ENCODE assay signal across 24 mouse cellular contexts in the genomic region with DNA sequence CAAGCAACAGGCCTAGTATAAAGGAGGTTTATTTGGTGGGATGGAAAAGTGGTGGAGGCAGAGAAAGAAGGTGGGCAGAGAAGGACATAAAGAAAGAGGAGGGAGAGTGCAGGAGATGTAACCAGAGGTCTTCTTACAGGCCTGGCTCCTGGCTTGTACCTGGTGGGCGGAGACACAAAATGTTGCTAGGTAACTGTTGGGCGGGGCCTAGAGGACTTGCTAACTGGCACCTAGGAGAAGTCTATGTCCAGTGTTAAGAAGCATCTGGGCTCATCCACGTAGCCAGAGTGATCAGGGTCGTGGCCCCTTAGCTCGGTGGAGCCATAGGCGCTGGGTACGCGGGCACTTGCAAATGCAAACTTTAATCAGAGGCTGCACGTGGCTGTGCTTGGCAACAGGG. TPM values are rescaled to one million over a fixed set of nuclear protein-coding genes. Genes with fewer than 3 reads are reported as not detected.
DNase-seq lines count a peak whose midpoint lies in the region; ATAC-seq and TF ChIP-seq lines count a peak whose summit lies in the region.
"Had no signal": no experiment of that assay in that cellular context is flagged by ENCODE, and none has a peak within 500 bp of the region (broad histone marks: within the 10 kb centered on the region; RNA-seq: fewer than 3 reads in every experiment).

No protein-coding gene starts in this region.

- no peak for TF ChIP-seq CTCF in left cerebral cortex, adult 2 months (IDR thresholded peaks at IDR 0.05)

- WGBS in neural tube, embryonic 15.5 days = 58% methylated on average over 9 of the region's 9 CpGs
- WGBS in heart, embryonic 11.5 days (ENCODE audit: insufficient replicate concordance) = 71% methylated on average over 9 of the region's 9 CpGs

- ATAC-seq in neural tube, embryonic 15.5 days (ENCODE audit: low FRiP score) = no peak
- no peak; the same call in 1 of the 2 replicates for ATAC-seq in heart, embryonic 11.5 days (replicated peaks; ENCODE audit: insufficient number of reproducible peaks, low FRiP score, low TSS enrichment)
- ATAC-seq: inflammation-experienced regulatory T-cells, adult 6 months; midbrain, embryonic 15.5 days had no signal

- H3K36me3 ChIP-seq in neural tube, embryonic 15.5 days = no peaks in the 10 kb centered on the region
- no peaks in the 10 kb centered on the region for H3K36me3 ChIP-seq in heart, embryonic 11.5 days (ENCODE audit: control insufficient read depth, insufficient read depth, low read length)
- H3K36me3 ChIP-seq: embryonic facial prominence, embryonic 10.5 days; heart, embryonic 13.5 days; hindbrain, embryonic 13.5 days; limb, embryonic 13.5 days; midbrain, embryonic 15.5 days had no signal

- H3K27me3 ChIP-seq in neural tube, embryonic 15.5 days (replicated peaks) = no peaks in the 10 kb centered on the region
- H3K27me3 ChIP-seq in heart, embryonic 11.5 days (ENCODE audit: control insufficient read depth, insufficient read depth, low read length) = peaks cover 24% of the 10 kb centered on the region
- H3K27me3 ChIP-seq: limb, embryonic 13.5 days; midbrain, embryonic 15.5 days had no signal

- no peaks in the 10 kb centered on the region for H3K9me3 ChIP-seq in neural tube, embryonic 15.5 days (replicated peaks)
- H3K9me3 ChIP-seq in heart, embryonic 11.5 days (replicated peaks; ENCODE audit: control insufficient read depth, low read length) = no peaks in the 10 kb centered on the region
- H3K9me3 ChIP-seq: embryonic facial prominence, embryonic 10.5 days; heart, embryonic 13.5 days; hindbrain, embryonic 13.5 days; limb, embryonic 13.5 days; midbrain, embryonic 15.5 days had no signal

- peak; percentile 27 to 29 for DNase-seq in kidney, postnatal 4 days
- DNase-seq in kidney, postnatal 10 days = no peak
- peak; percentile 16 for DNase-seq in A20 (ENCODE audit: low read depth, low spot score)
- peak; percentile 25 for DNase-seq in ES-CJ7 (ENCODE audit: low read depth, low spot score)
- no peak for DNase-seq in left cerebral cortex, adult 2 months (ENCODE audit: extremely low spot score in 1 of 2, low spot score in 2 of 2)
- DNase-seq: adrenal gland, postnatal 25 days; cerebellum, adult 11 months; cerebellum, postnatal 10 days; gastrocnemius, postnatal 25 days; heart, adult 18-20 months; kidney, adult 2 months; lung, embryonic 14.5 days; right cerebral cortex, postnatal 14 days; thymus, postnatal 25 days had no signal

- peaks cover 36% of the 10 kb centered on the region for H3K4me1 ChIP-seq in neural tube, embryonic 15.5 days
- H3K4me1 ChIP-seq in heart, embryonic 11.5 days (ENCODE audit: control insufficient read depth, insufficient read depth, low read length) = peaks cover 13% of the 10 kb centered on the region
- H3K4me1 ChIP-seq: limb, embryonic 13.5 days had no signal

- no peak overlapping the region for H3K4me2 ChIP-seq in neural tube, embryonic 15.5 days
- no peak overlapping the region for H3K4me2 ChIP-seq in heart, embryonic 11.5 days
- H3K4me2 ChIP-seq: heart, embryonic 13.5 days; hindbrain, embryonic 13.5 days; limb, embryonic 13.5 days; lung, embryonic 14.5 days; midbrain, embryonic 15.5 days had no signal

- peak overlapping the region; percentile 33; the same call in 1 of the 2 replicates for H3K27ac ChIP-seq in neural tube, embryonic 15.5 days (replicated peaks)
- H3K27ac ChIP-seq in left cerebral cortex, adult 2 months = no peak overlapping the region
- no peak overlapping the region for H3K27ac ChIP-seq in heart, embryonic 11.5 days (ENCODE audit: low read depth, low read length)
- H3K27ac ChIP-seq: embryonic facial prominence, embryonic 10.5 days; heart, embryonic 13.5 days; hindbrain, embryonic 13.5 days; limb, embryonic 13.5 days; liver, embryonic 14.5 days; midbrain, embryonic 15.5 days had no signal

- no peak overlapping the region for H3K9ac ChIP-seq in neural tube, embryonic 15.5 days (replicated peaks)
- no peak overlapping the region for H3K9ac ChIP-seq in heart, embryonic 11.5 days (ENCODE audit: low read depth, low read length)
- H3K9ac ChIP-seq: heart, embryonic 13.5 days; hindbrain, embryonic 13.5 days; limb, embryonic 13.5 days; liver, embryonic 14.5 days; lung, embryonic 14.5 days; midbrain, embryonic 15.5 days had no signal

- intact Hi-C loops in left cerebral cortex, adult 2 months (cut with DNase I) = no loop called here

- H3K4me3 ChIP-seq in neural tube, embryonic 15.5 days (replicated peaks) = no peak overlapping the region
- no peak overlapping the region for H3K4me3 ChIP-seq in left cerebral cortex, adult 2 months
- H3K4me3 ChIP-seq in heart, embryonic 11.5 days (ENCODE audit: low read depth, low read length) = no peak overlapping the region
- H3K4me3 ChIP-seq: embryonic facial prominence, embryonic 10.5 days; heart, embryonic 13.5 days; hindbrain, embryonic 13.5 days; limb, embryonic 13.5 days; midbrain, embryonic 15.5 days; myocyte had no signal

RNA-seq across cellular contexts. Expression of a gene that starts 52.0 kb away (rescaled TPM):
- polyA plus RNA-seq in neural tube, embryonic 15.5 days (2015; fragmentation: Nextera tagmentation; extraction: Ambion mirVana) = 48.8 and 62.8 TPM in 2 replicates
- total RNA-seq in left cerebral cortex, adult 2 months (2021) = 100 to 1,000 TPM in 1 of 2 experiments, 10 to 100 TPM in 1; 93.2 to 123 TPM
- polyA plus RNA-seq in heart, embryonic 11.5 days (2014; fragmentation: Nextera tagmentation; extraction: Ambion mirVana) = 1.1 and 1.8 TPM in 2 replicates

Comparison
In these comparisons a context has a peak if more than half of its experiments do, and no peak if none do; other contexts are left out.
1. DNase-seq: peak in kidney, postnatal 4 days (2 of 2), A20 (single experiment) and ES-CJ7 (single experiment); none in kidney, postnatal 10 days (single experiment) and left cerebral cortex, adult 2 months (0 of 2).
2. RNA of a gene that starts 52.0 kb away (polyA plus RNA-seq): 48.8 to 62.8 TPM in neural tube, embryonic 15.5 days; 1.1 to 1.8 TPM in heart, embryonic 11.5 days; every median in the first group is over 10 times any median in the second.